Mouse (Mus musculus): ENCODE data around the gene Olfr1024.

DNA sequence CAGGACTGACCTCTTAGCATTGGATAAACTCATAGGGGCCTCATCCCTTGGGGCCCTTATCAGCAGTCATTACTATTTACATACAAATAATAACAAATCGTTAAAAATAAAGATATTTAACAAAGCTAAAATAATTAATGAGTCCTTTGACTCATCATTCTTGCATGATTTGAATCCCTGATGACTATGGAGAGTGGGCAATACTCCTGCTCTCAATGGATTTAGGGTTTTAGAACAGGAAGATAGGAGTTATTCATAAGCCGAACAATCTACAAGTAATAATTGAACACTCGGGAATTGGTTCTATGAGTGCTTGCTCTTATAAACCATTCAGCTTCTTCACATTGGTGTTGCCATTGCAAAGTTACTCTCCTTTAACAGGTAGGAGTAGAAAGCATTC lies 16.4 kb upstream of the Olfr1024 start, which contains the start of gene Olfr1026:
- TF ChIP-seq CTCF (IDR thresholded peaks at IDR 0.05) (no peak), EP300 (IDR thresholded peaks at IDR 0.05) (no peak)
